Mouse (Mus musculus) limb, embryonic 13.5 days (tissue): Measurements from ENCODE around the gene Zc3h14. TPM values are rescaled to one million over a fixed set of nuclear protein-coding genes. Genes with fewer than 3 reads are reported as not detected.

Experiments
- ATAC-seq: fragments of 200-750 bp; cut with Nextera tagmentation; 2 replicates; pipeline ENCODE4 v1.8.0; 2017; ENCODE audit warnings: low read depth, moderate number of reproducible peaks, moderate TSS enrichment; ENCODE audit not compliant: low FRiP score
- H3K27ac ChIP-seq: fragments of 300-500 bp; sonication (generic); 2 replicates; pipeline ENCODE4 v1.5.1; 2015; ENCODE audit warnings: inconsistent platforms, mild to moderate bottlenecking, moderate library complexity
- H3K27me3 ChIP-seq: fragments of 300-500 bp; sonication (generic); 2 replicates; pipeline ENCODE4 v1.6.1; 2015; ENCODE audit warnings: mild to moderate bottlenecking, inconsistent platforms
- H3K36me3 ChIP-seq: fragments of 300-500 bp; sonication (generic); 2 replicates; pipeline ENCODE4 v1.6.1; 2015; ENCODE audit warnings: inconsistent platforms, mild to moderate bottlenecking, moderate library complexity
- H3K4me1 ChIP-seq: fragments of 300-500 bp; sonication (generic); 2 replicates; pipeline ENCODE4 v1.6.1; 2015; ENCODE audit warnings: inconsistent platforms
- H3K4me2 ChIP-seq: fragments of 300-500 bp; sonication (generic); replicated peaks from 2 replicates; pipeline ENCODE4 v1.6.1; 2015; ENCODE audit warnings: inconsistent platforms, mild to moderate bottlenecking, moderate library complexity
- H3K4me3 ChIP-seq: fragments of 300-500 bp; sonication (generic); 2 replicates; pipeline ENCODE4 v1.5.1; 2015; ENCODE audit warnings: moderate library complexity, mild to moderate bottlenecking, inconsistent platforms
- H3K9ac ChIP-seq: fragments of 300-500 bp; sonication (generic); 2 replicates; pipeline ENCODE4 v1.6.1; 2015; ENCODE audit warnings: mild to moderate bottlenecking, inconsistent platforms
- H3K9me3 ChIP-seq: fragments of 300-500 bp; sonication (generic); 2 replicates; pipeline ENCODE4 v1.6.1; 2016; ENCODE audit warnings: inconsistent platforms
- WGBS: fragments of 180-500 bp; shearing (Covaris S2); methylation state at CpG from one replicate; pipeline ENCODE4 v1.1.7; 2015; 5-methylcytosine and 5-hydroxymethylcytosine counted together
- polyA plus RNA-seq: library from polyadenylated mRNA; unstranded; fragments of >200 nt; fragmentation: Nextera tagmentation; extraction: Ambion mirVana; gene quantifications from 2 replicates; pipeline ENCODE4 v1.2.1, GENCODE M21; 2015

The Zc3h14 gene
- 129 and 136 TPM in 2 replicates for polyA plus RNA-seq

DNA sequence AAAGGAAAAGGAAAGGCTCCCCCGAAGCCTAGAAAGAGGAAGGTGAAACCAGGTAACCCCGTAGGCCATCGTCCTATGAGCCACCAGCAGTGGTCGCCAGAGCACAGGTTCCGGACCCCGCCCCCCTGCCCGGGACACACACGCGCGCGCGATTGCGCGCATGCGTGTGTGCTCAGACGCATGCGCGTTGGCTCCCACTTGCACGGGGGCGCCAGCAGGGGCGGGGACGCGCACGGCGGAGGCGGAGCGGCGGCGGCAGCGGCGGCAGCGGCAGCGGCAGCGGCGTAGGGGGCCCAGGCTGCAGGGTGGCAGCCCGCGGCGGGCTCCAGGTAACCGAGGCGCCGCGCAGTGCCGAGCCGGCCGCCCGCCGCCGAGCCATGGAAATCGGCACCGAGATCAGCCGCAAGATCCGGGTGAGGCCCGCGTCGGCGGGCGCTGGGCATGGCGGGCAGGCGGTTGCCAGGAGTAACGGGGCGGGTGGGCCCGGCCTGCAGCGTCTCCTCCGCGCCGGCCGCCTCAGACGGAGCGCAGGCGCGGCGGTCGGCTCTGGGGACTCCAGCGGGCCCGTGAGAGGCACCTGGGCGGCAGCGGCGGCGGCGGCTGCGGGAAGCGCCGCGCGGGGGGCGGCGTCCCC, at the start of gene Zc3h14:
Zc3h14 (plus strand) TSS at position 219 of the 634 bp plus-strand sequence.
- peak within 1 kb of the TSS; percentile 97 for H3K9ac ChIP-seq
- peak within 1 kb of the TSS; percentile 75 for H3K4me2 ChIP-seq
- WGBS, result under 1% methylated on average over 72 of the region's 87 CpGs

DNA sequence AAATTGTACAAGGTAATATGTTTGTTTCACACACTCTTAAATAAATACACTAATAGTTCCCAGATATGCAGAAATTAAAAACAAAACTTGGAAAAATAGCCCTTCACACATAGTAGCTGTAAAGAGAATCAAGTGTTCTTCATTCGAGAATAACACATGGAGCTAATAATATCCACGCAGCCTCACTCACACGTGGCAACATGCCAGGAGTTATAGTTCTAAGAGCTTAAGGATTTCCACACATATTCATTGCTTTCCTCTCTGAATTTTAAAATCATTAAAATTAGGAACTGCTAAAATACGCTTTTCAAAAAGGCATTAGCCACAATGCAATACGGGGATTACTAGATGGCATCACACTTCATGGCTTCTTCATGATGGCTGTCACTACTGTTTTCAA, 49.6 kb upstream of the Zc3h14 start:
- peaks cover 26% of the 10 kb centered on the region for H3K36me3 ChIP-seq
- H3K27me3 ChIP-seq, result no peaks in the 10 kb centered on the region
- no peaks in the 10 kb centered on the region for H3K9me3 ChIP-seq
- no peaks in the 10 kb centered on the region for H3K4me1 ChIP-seq
- H3K4me3 ChIP-seq, result no peak overlapping the region
- H3K27ac ChIP-seq, result no peak overlapping the region
- no peak overlapping the region for H3K9ac ChIP-seq
- no peak overlapping the region for H3K4me2 ChIP-seq
- 50% methylated on average over 5 of the region's 5 CpGs for WGBS
- no peak for ATAC-seq

More for the DNA sequence above, at the start of gene Zc3h14:
- Histone ChIP-seq H3K27ac (peak within 1 kb of the TSS; percentile 87), H3K9me3 (no peaks in the 10 kb centered on the region), H3K4me1 (peaks cover 29% of the 10 kb centered on the region), H3K27me3 (no peaks in the 10 kb centered on the region), H3K36me3 (0 out of 2 replicates have a peak, but pooled peaks cover 7% of the 10 kb centered on the region), H3K4me3 (peak within 1 kb of the TSS; percentile 90)
- peak; percentile 91 for ATAC-seq

DNA sequence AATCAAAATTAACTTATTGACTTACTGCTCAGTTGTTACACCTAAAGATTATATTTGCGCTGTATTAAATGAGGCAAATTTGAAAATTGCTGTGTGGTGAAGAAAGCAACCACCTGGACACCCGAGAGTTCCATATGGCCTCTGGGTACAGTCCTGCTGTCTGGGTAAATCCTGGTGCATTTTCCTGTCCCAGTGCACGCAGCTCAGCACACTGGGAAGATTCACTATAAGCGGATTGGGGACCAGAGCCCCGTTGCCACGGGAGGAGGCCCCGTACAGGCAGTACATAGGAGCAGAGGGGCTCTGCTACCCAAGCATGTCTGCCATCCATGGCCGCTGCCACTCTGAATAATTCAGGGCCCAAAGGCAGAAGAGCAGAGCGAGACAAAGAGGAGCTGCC, 45.2 kb upstream of the Zc3h14 start:
- Histone ChIP-seq H3K36me3 (peaks cover 38% of the 10 kb centered on the region), H3K9ac (no peak overlapping the region), H3K4me1 (no peaks in the 10 kb centered on the region), H3K4me2 (no peak overlapping the region), H3K9me3 (no peaks in the 10 kb centered on the region), H3K27ac (no peak overlapping the region), H3K27me3 (no peaks in the 10 kb centered on the region), H3K4me3 (no peak overlapping the region)
- ATAC-seq, result no peak
- WGBS, result 87% methylated on average over 9 of the region's 9 CpGs

GRCm38 (mm10) chr12:98703554-98703953, 43.2 kb upstream of the Zc3h14 start:
- no peak overlapping the region for H3K4me2 ChIP-seq
- no peaks in the 10 kb centered on the region for H3K27me3 ChIP-seq
- no peaks in the 10 kb centered on the region for H3K4me1 ChIP-seq
- no peaks in the 10 kb centered on the region for H3K9me3 ChIP-seq
- WGBS, result 67% methylated on average over 2 of the region's 2 CpGs
- H3K36me3 ChIP-seq, result peaks cover 40% of the 10 kb centered on the region
- no peak overlapping the region for H3K9ac ChIP-seq
- ATAC-seq, result no peak
- no peak overlapping the region for H3K27ac ChIP-seq
- H3K4me3 ChIP-seq, result no peak overlapping the region

GRCm38 (mm10) chr12:98703961-98704360, 42.8 kb upstream of the Zc3h14 start:
- no peak for ATAC-seq

GRCm38 (mm10) chr12:98712819-98713218, 33.9 kb upstream of the Zc3h14 start:
- Histone ChIP-seq H3K4me3 (no peak overlapping the region), H3K36me3 (peaks cover 6% of the 10 kb centered on the region; the same call in 1 of the 2 replicates), H3K27ac (no peak overlapping the region), H3K27me3 (no peaks in the 10 kb centered on the region), H3K4me1 (peaks cover 15% of the 10 kb centered on the region; the same call in 1 of the 2 replicates), H3K4me2 (no peak overlapping the region), H3K9me3 (no peaks in the 10 kb centered on the region), H3K9ac (no peak overlapping the region)
- WGBS, result 76% methylated on average over 6 of the region's 6 CpGs
- ATAC-seq, result no peak

More at GRCm38 (mm10) chr12:98703961-98704360, 42.8 kb upstream of the Zc3h14 start:
- 89% methylated on average over 10 of the region's 10 CpGs for WGBS
- peaks cover 39% of the 10 kb centered on the region for H3K36me3 ChIP-seq
- H3K4me2 ChIP-seq, result no peak overlapping the region
- H3K9me3 ChIP-seq, result no peaks in the 10 kb centered on the region
- no peak overlapping the region for H3K4me3 ChIP-seq
- H3K9ac ChIP-seq, result no peak overlapping the region
- no peak overlapping the region for H3K27ac ChIP-seq
- H3K27me3 ChIP-seq, result no peaks in the 10 kb centered on the region
- H3K4me1 ChIP-seq, result no peaks in the 10 kb centered on the region

GRCm38 (mm10) chr12:98713621-98714103, 33.1 kb upstream of the Zc3h14 start:
- Histone ChIP-seq H3K9me3 (no peaks in the 10 kb centered on the region), H3K9ac (no peak overlapping the region), H3K27me3 (no peaks in the 10 kb centered on the region), H3K4me2 (no peak overlapping the region), H3K36me3 (0 out of 2 replicates have a peak, but pooled peaks cover under 1% of the 10 kb centered on the region), H3K4me3 (no peak overlapping the region), H3K27ac (no peak overlapping the region), H3K4me1 (peaks cover 15% of the 10 kb centered on the region; the same call in 1 of the 2 replicates)
- no peak for ATAC-seq
- WGBS, result 63% methylated on average over 7 of the region's 7 CpGs

- Histone ChIP-seq H3K4me1 (peaks cover 15% of the 10 kb centered on the region; the same call in 1 of the 2 replicates), H3K36me3 (no peaks in the 10 kb centered on the region), H3K27ac (no peak overlapping the region), H3K4me3 (no peak overlapping the region), H3K4me2 (no peak overlapping the region), H3K27me3 (no peaks in the 10 kb centered on the region), H3K9me3 (no peaks in the 10 kb centered on the region), H3K9ac (no peak overlapping the region; the same call in 1 of the 2 replicates)
- WGBS, result 38% methylated on average over 11 of the region's 11 CpGs
- no peak for ATAC-seq
Measured at GRCm38 (mm10) chr12:98714757-98715156, 32.0 kb upstream of the Zc3h14 start.

DNA sequence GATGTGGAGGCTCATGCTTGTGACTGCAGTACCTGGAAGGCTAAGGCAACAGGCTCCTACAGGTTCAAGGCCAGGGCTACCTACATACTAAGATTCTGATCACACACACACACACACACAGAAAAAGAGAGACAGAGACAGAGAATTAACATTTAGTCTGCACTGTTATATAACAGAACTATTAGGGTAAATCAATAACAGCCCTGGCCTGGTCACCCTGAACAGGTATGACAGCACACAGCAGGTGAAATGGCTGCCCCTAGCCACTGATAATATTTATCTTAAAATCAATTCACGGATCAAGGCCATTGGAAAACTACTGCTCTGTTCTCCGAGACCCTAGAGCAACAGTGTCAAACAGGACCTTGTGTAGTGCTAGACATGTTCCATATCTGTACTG, 30.6 kb upstream of the Zc3h14 start:
- Histone ChIP-seq H3K27ac (no peak overlapping the region), H3K4me3 (no peak overlapping the region), H3K9me3 (no peaks in the 10 kb centered on the region), H3K4me1 (peaks cover 29% of the 10 kb centered on the region), H3K27me3 (no peaks in the 10 kb centered on the region), H3K9ac (no peak overlapping the region), H3K4me2 (no peak overlapping the region), H3K36me3 (no peaks in the 10 kb centered on the region)
- no peak for ATAC-seq
- WGBS, result 99% methylated on average over 2 of the region's 2 CpGs

DNA sequence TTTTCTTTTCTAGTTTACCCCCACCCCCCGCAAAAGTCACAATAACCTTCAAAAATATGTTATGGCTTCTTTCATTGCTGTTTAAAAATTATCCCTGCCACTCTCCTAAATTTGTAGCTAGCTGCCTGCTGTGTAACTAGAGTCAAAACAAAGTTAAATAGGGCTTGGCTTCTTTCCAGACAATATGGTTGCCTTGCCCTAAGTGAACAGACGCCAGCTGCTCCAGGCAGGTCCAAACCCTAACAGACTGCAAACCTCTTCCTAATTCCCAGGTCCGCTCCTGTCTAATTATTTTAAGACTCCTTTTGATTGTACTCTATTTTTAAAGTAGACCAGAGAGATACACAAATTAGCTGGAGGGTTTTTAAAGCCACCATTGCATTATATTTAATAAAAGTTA, 26.1 kb upstream of the Zc3h14 start:
- Histone ChIP-seq H3K27ac (no peak overlapping the region), H3K27me3 (no peaks in the 10 kb centered on the region), H3K4me1 (peaks cover 14% of the 10 kb centered on the region), H3K9ac (no peak overlapping the region), H3K4me2 (no peak overlapping the region), H3K9me3 (no peaks in the 10 kb centered on the region), H3K36me3 (no peaks in the 10 kb centered on the region), H3K4me3 (no peak overlapping the region)
- ATAC-seq, result peak; percentile 81; the same call in 1 of the 2 replicates
- 23% methylated on average over 3 of the region's 3 CpGs for WGBS

- Histone ChIP-seq H3K9ac (no peak overlapping the region), H3K4me3 (no peak overlapping the region), H3K36me3 (no peaks in the 10 kb centered on the region), H3K9me3 (no peaks in the 10 kb centered on the region), H3K27me3 (no peaks in the 10 kb centered on the region), H3K27ac (no peak overlapping the region), H3K4me2 (no peak overlapping the region), H3K4me1 (peaks cover 14% of the 10 kb centered on the region)
- 58% methylated on average over 3 of the region's 3 CpGs for WGBS
- no peak for ATAC-seq
Measured at GRCm38 (mm10) chr12:98721030-98721429, 25.7 kb upstream of the Zc3h14 start.

DNA sequence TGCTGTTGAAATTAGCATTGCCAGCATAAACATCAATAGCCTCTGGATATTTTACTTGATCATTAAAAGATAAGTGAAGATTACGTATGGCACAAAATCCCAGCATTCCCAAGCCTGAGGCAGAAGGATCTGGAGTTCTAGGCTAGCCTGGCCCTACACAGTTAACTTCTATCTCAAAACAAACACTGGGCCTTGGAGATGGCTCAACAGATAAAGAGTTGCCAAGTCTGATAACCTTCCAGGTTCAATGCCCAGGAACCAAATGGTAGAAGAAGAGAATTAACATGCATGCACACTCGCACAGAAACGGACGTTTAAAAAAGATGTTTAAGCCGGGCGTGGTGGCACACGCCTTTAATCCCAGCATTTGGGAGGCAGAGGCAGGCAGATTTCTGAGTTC, 22.5 kb upstream of the Zc3h14 start:
- Histone ChIP-seq H3K9me3 (no peaks in the 10 kb centered on the region), H3K27me3 (no peaks in the 10 kb centered on the region), H3K9ac (no peak overlapping the region), H3K36me3 (no peaks in the 10 kb centered on the region), H3K27ac (no peak overlapping the region), H3K4me3 (no peak overlapping the region), H3K4me2 (no peak overlapping the region), H3K4me1 (peaks cover 14% of the 10 kb centered on the region)
- no peak for ATAC-seq
- WGBS, result 94% methylated on average over 7 of the region's 7 CpGs

DNA sequence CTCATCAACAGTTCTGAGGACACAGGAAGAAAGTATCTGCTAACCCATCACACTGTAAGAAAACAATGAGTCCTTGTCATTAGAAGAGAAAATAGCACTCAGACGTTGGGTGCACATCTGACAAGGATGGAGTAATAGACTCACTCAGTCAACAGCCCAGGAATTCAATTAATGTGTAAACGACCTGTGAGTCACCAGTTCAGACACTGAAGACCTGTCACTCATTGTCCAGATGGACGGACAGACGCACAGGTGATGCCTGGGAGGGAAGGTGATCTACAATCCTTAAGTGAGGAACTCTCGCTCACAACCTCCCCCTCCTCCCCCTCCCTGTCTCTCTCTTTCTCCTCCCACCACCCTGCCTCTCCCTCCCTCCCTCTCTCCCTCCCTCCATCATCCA, 21.8 kb upstream of the Zc3h14 start:
- Histone ChIP-seq H3K4me3 (no peak overlapping the region), H3K27me3 (no peaks in the 10 kb centered on the region), H3K36me3 (no peaks in the 10 kb centered on the region), H3K4me2 (no peak overlapping the region), H3K4me1 (peaks cover 12% of the 10 kb centered on the region), H3K27ac (no peak overlapping the region), H3K9ac (no peak overlapping the region), H3K9me3 (no peaks in the 10 kb centered on the region)
- no peak for ATAC-seq
- 72% methylated on average over 5 of the region's 5 CpGs for WGBS
